Mouse (Mus musculus): ENCODE measurements around the gene Ubtd1.

DNA sequence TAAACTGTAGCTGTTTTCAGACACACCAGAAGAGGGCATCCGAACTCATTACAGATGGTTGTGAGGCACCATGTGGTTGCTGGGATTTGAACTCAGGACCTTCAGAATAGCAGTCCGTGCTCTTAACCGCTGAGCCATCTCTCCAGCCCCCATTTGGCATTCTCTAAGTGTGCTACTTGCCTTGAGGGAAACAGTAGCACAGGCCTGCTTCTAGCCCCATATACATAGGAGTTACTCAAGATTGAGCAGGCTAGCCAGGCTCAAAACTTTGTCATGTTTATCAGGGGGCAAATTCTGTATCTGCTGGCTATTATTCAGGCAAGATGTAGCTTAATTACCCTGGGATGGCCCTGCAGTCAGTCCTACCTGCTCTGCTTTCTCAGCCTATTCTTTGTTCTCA is 69.8 kb downstream of the Ubtd1 start:
- TF ChIP-seq ZC3H11A (IDR thresholded peaks at IDR 0.05; ENCODE audit: low read depth, low read length) (no peak), POLR2A (IDR thresholded peaks at IDR 0.05; ENCODE audit: control insufficient read depth in 1 of 2, insufficient read depth in 1 of 2, low read depth in 1 of 2, low read length in 2 of 2, poor library complexity in 1 of 2) (no peak), CTCF (IDR thresholded peaks at IDR 0.05 in 2 of 3, conservative IDR thresholded peaks at IDR 0.05 in 1 of 3; ENCODE audit: control insufficient read depth in 1 of 3, insufficient read depth in 1 of 3, low read depth in 2 of 3, low read length in 3 of 3, poor library complexity in 1 of 3, severe bottlenecking in 1 of 3) (no peak; a peak in 1 of 6 replicates), EP300 (IDR thresholded peaks at IDR 0.05; ENCODE audit: low read depth in 1 of 2, low read length in 2 of 2) (no peak), USF1 (IDR thresholded peaks at IDR 0.05; ENCODE audit: low read depth, low read length) (no peak), NRF1 (IDR thresholded peaks at IDR 0.05; ENCODE audit: insufficient read depth, low read depth, low read length, poor library complexity, severe bottlenecking) (no peak)
